Mouse (Mus musculus) cerebellum, adult 8-10 months (tissue): Measurements from ENCODE around the gene Nfam1.

Source experiments
- DNase-seq: peaks from one replicate; pipeline ENCODE4 v3.0.0; 2022

The Nfam1 gene

DNA sequence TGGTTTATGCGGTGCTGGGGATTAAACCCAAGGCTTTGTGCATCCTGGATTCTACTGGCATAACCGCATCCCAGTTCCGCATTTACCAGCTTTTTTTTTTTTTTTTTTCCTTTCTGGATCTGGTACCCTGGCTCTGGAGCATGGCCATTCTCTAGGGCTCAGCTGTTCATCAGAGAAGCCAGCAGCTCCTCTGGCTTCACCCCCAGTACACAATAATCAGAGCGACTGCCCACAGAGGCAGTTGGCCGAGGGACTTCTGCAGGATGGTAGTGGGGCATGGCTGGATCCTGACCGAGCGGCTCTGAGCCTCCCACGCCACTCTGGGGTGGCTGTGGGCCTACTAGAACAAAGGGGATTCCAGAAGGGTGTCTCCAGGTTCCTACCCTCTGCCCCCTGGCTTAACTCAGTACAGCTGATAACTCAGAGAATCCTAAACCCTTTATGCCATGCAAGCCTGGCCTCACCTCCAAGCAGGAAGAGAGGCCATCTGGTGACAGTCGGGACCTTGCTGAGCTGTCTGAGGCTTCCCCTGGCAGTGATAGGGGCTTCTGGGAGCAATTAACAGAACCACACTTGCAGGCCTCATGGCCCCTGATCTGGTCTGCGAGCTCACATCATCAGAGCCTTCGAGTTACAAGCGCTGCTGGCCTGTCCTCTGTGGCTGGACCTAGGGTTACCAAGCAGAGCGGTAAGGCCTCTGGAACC, 40.9 kb downstream of the Nfam1 start:
- peak; percentile 41 for DNase-seq

GRCm38 (mm10) chr15:82989190-82989704, 43.9 kb downstream of the Nfam1 start:
- no peak for DNase-seq

DNA sequence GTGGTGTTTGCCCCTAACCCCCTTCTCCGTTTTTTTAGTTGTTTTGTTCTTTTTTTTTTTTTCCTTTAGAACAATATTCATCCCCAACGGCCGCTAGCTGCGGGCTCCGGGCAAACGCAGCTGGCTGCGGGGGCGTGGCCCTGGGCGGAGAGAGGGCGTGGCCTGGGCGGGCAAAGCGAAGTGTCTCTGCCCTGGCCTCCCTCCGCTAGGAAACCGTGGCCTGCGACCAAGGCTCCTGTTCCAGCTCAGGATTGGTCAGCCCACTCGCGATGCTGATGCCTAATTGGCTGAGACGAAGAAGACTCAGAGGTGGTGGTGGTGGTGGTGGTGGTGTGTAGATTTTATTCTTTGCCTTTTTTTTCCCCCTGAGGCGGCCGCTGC, 45.4 kb downstream of the Nfam1 start, which contains the start of gene Tcf20:
TSS of gene Tcf20 (minus strand) at position 141 of the 381 bp plus-strand sequence.
- DNase-seq, result peak; percentile 73

GRCm38 (mm10) chr15:82987014-82987731, 45.9 kb downstream of the Nfam1 start:
- DNase-seq, result no peak

DNA sequence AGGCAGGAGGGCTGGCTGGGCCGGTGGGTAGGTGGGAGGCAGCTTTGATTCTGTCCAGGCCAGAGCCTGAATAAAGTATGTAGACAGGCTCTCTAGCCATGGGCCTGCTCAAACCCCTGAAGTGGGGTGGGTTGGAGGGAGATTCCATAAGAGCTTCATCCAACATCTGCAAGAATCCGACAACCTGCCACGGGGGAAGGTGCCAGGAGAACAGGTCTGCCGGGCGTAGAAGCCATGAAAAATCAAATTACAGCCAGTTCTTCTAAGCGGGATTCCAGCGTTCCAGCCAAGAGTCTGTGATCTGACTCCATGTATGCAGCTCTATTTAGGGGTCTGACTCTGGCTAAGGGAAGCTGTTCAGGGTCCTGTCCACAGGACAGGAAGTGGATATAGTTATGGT, 48.5 kb downstream of the Nfam1 start:
- DNase-seq, result no peak

GRCm38 (mm10) chr15:82984097-82984496, 49.0 kb downstream of the Nfam1 start:
- DNase-seq, result no peak

- DNase-seq, result no peak
These were observed 49.6 kb downstream of the Nfam1 start for GRCm38 (mm10) chr15:82983416-82984026.

DNA sequence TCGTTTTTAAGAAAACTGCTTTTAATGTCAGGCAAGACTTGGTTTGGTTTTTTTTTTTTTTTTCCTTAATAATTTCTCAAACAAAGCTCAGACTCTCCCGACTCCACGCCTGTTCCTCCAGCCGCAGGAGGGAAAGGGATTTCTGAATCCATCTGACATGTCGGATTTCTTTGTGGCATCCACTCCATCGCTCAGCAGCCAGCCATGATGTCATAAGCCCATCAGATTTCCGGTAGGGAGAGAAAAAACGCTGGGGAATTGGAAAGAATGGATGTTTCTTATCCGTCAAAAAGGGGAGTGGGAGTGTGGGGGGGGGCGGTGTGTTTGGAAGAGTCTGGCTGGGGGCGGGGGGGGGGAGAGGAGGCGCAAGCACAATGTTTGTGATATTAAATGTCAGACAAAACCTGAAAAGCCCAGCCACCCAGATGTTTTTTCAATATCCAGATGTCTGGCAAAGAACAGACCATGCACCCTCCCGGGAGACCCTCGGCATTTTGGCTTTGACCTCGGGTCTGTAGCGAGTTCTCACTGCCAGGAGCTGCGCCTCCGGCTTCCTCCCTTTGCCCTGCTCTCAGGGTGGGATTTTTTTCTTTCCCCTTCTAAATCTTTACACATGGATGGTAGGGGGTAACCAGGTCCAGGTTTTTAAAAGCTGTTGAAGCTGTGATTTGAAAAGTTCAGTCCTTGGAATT, 50.2 kb downstream of the Nfam1 start:
- no peak for DNase-seq

DNA sequence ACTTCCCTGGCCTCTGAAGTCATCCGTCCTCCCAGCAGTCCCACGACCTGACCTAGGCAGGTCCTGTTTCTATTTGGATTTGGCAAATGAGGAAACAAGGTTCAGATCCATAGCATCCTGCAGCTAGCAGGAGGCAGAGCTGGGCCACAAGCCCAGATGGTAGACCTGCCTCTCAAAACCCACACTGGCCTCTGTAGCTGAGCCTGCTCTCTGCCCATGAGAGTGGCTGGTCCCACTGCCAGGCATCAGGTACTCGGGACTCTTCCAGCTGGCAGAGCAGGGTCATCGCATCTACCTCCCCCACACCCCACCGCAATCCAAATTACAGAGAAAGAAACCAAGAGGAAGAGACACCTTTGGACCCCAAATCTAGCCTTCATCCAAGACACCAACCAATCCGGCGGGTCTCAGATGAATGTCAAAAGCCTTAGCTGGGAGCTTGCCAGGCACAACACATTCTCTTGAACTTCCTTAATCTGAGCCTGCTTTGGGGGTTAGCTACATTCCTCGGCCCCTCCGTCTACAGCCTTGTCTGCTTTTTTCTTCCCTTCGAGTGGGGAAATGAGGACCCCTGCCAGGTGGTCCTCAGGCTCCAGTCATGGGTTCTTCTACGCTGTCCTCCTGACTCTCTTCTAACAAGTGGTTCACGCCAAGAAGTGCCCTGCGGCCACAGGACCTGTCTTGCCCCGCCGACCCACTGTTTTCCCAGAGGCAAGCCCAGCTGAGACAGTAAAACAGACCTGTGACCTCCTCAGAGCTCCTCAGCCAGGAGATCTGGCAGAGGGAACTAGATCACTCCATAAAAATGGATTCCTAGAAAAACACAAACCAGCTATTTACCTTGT, 51.2 kb downstream of the Nfam1 start:
- no peak for DNase-seq

DNA sequence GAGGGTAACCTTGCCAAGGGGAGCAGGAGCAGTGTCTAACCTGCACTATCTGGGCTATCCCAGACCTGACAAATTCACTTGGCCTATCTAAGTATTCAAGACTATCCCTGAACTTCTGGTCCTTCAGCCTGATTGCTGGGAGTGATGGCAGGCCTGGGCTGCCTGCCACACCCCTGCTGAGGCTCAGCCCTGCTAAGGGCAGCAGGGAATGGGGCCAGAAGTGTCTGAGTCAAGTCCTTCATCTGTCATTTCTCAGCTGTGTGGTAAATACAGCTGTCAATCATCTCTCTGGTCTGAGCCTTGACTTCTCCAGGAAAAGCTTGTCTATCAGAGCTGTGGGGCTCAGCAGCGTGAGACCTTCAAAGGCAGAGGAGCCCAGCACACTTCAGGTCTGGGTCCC, 53.6 kb downstream of the Nfam1 start:
- no peak for DNase-seq

- DNase-seq, result no peak
These were observed 58.6 kb downstream of the Nfam1 start for GRCm38 (mm10) chr15:82974471-82974870.

- no peak for DNase-seq
These were observed 63.8 kb downstream of the Nfam1 start for GRCm38 (mm10) chr15:82969206-82969721.

DNA sequence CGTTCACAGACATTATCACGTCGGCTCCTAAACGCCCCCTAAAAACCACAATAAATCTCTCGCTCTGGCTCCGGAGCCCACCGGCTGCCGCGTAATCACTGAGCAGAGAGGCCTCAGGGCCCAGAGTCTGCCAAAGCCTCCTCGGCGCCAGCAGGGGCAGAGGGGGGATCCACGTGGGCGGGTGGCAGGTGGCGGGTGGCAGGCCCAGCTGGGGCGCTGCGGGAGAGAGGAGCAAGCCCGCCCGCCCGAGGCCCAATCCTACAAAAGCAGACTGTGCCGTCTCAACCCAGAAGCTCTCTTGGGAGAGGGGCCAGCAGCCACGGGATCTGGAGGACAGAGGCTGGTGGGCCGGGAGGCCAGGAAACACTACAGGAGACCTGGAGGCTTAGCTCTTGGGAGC, 64.7 kb downstream of the Nfam1 start:
- DNase-seq, result peak; percentile 82

DNA sequence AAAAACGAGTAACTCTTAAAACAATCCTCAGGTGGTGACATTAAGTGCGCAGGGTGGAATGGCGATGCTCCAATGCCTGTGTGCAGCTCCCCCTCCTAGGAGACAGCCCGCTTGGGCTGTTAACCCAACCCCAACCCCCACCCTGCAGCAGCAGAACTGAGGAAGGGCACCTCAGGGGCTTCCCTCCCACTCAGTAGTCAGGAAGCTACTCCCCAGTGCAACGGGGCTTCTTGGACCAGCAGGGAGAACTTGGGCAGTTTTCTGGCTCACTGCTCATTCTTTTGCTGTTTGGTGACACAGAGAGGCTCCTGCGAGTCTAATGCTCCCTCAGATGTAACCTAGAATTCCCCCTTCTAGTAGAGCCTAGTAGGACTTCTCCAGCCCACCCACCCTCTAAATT, 65.2 kb downstream of the Nfam1 start:
- no peak for DNase-seq

- DNase-seq, result peak; percentile 56
These were observed 68.8 kb downstream of the Nfam1 start for GRCm38 (mm10) chr15:82964266-82964825.

GRCm38 (mm10) chr15:82963556-82964156, 69.5 kb downstream of the Nfam1 start:
- no peak for DNase-seq

- DNase-seq, result no peak
These were observed 70.0 kb downstream of the Nfam1 start for GRCm38 (mm10) chr15:82963090-82963489.

DNA sequence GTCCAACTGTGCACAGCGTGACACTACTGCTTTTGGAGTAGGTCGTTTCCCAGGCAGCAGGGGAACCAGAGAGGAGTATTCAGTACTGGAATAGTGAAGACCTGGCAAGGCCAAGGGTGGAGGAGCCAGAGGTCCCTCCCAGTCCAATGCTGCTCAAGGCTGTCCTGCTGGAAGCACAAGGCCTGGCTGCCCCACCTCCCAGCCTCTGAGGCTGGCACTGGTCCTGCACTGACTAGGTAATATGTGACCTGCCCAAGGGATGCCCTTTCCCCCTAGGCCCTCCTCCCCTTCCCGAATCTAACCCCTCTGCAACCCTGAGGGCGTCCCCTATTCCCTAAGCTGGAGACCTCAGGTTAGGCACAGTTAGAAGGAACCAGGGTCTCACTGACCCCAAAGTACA, 70.6 kb downstream of the Nfam1 start:
- DNase-seq, result no peak

GRCm38 (mm10) chr15:82960786-82961561, 72.1 kb downstream of the Nfam1 start:
- DNase-seq, result no peak

GRCm38 (mm10) chr15:82959151-82959550, 74.0 kb downstream of the Nfam1 start:
- DNase-seq, result no peak
